Mouse (Mus musculus): ENCODE measurements around the gene H2-DMb2. TPM values are rescaled to one million over a fixed set of nuclear protein-coding genes. Genes with fewer than 3 reads are reported as not detected.

H2-DMb2 gene
- polyA plus RNA-seq, 1 experiment from 2014 or later: 0.91 TPM

DNA sequence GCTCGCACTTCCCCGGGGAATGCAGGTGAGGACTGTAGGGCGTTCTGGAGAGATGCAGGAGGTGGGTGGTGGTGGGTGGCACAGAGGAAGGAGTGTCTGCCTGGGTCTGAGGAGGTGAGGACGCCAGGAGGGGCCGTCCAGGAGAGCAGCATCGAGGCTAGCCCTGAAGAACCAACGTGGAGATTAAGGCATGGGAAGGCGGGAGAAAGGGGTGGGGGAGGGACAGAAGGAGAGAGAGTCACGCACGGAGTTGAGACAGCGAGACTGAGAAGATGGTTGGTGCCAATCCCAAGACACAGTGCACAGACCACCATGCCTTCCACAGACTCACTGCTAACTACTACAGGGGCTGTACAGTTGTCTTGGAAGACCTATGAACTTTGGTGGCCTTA, 55.4 kb downstream of the H2-DMb2 start:
- H3K4me2 ChIP-seq: peak overlapping the region; percentile 69
- WGBS: 8% methylated on average over 11 of the region's 11 CpGs
- H3K9ac ChIP-seq: peak overlapping the region; percentile 36
- no peaks in the 10 kb centered on the region for H3K36me3 ChIP-seq (ENCODE audit: insufficient read depth)
- no peak overlapping the region for H3K27ac ChIP-seq (ENCODE audit: low read depth)
- ATAC-seq (ENCODE audit: insufficient read depth): peak; percentile 15; the same call in 1 of the 2 replicates
- peak overlapping the region; percentile 43 for H3K4me3 ChIP-seq (ENCODE audit: low read depth, low read length)
- TF ChIP-seq CTCF (IDR thresholded peaks at IDR 0.05; ENCODE audit: low read depth): no peak
- DNase-seq: no peak
- H3K4me1 ChIP-seq (ENCODE audit: insufficient read depth): no peaks in the 10 kb centered on the region
- no peaks in the 10 kb centered on the region for H3K9me3 ChIP-seq (ENCODE audit: low read depth, low read length)
- peaks cover 57% of the 10 kb centered on the region for H3K27me3 ChIP-seq (ENCODE audit: insufficient read depth, low read length)

DNA sequence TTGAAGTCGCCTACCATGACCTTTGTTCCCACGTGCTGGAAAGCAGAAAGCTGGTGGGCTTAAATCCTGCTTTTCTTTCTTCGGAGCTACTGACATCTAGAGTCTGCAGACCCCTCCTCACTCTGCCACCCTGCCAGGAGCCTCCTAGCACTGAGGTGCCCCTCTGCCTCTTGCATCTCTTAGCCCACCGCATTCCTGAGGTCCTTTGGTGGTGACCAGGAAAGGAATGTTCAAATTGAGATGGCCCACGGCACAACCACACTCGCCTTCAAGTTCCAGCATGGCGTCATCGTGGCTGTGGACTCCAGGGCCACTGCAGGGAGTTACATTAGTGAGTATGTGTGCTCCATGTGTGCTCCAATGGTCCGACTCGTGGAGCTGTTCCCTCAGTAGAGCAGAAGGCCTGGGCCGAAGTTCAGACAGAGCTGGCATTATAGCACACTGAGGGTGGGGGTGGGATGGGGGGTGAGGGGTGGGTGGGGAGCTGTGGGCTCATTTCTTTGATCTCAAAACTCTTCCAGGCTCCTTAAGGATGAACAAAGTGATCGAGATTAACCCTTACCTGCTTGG, 56.0 kb downstream of the H2-DMb2 start:
- Histone ChIP-seq H3K27me3 (ENCODE audit: insufficient read depth, low read length) (peaks cover 51% of the 10 kb centered on the region), H3K4me2 (no peak overlapping the region), H3K4me3 (ENCODE audit: low read depth, low read length) (no peak overlapping the region), H3K27ac (ENCODE audit: low read depth) (no peak overlapping the region), H3K9me3 (ENCODE audit: low read depth, low read length) (no peaks in the 10 kb centered on the region), H3K36me3 (ENCODE audit: insufficient read depth) (no peaks in the 10 kb centered on the region), H3K9ac (no peak overlapping the region), H3K4me1 (ENCODE audit: insufficient read depth) (no peaks in the 10 kb centered on the region)
- no peak for DNase-seq
- no peak for TF ChIP-seq CTCF (IDR thresholded peaks at IDR 0.05; ENCODE audit: low read depth)
- ATAC-seq (ENCODE audit: insufficient read depth): no peak
- WGBS: 59% methylated on average over 12 of the region's 12 CpGs

DNA sequence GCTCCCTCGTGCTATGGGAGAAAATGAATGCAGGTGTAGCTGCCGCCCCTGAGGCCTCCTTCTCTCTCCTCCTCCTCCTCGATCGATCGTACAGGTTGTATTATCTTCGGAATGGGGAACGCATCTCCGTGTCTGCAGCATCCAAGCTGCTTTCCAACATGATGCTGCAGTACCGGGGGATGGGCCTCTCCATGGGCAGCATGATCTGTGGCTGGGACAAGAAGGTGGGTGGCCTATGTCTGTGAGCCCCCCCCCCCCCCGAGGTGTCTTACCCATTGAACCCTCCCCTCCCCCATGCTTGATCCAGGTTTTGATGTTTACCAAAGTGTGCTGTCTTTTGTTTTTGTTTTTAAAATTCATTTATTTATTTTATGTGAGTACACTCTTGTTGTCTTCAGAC, 56.9 kb downstream of the H2-DMb2 start:
- H3K4me1 ChIP-seq (ENCODE audit: insufficient read depth): no peaks in the 10 kb centered on the region
- TF ChIP-seq CTCF (IDR thresholded peaks at IDR 0.05; ENCODE audit: low read depth): no peak
- H3K27ac ChIP-seq (ENCODE audit: low read depth): no peak overlapping the region
- ATAC-seq (ENCODE audit: insufficient read depth): no peak
- no peak overlapping the region for H3K9ac ChIP-seq
- DNase-seq: no peak
- 83% methylated on average over 10 of the region's 10 CpGs for WGBS
- no peak overlapping the region for H3K4me2 ChIP-seq
- no peaks in the 10 kb centered on the region for H3K9me3 ChIP-seq (ENCODE audit: low read depth, low read length)
- H3K36me3 ChIP-seq (ENCODE audit: insufficient read depth): no peaks in the 10 kb centered on the region
- H3K27me3 ChIP-seq (ENCODE audit: insufficient read depth, low read length): peaks cover 46% of the 10 kb centered on the region
- H3K4me3 ChIP-seq (ENCODE audit: low read depth, low read length): no peak overlapping the region

DNA sequence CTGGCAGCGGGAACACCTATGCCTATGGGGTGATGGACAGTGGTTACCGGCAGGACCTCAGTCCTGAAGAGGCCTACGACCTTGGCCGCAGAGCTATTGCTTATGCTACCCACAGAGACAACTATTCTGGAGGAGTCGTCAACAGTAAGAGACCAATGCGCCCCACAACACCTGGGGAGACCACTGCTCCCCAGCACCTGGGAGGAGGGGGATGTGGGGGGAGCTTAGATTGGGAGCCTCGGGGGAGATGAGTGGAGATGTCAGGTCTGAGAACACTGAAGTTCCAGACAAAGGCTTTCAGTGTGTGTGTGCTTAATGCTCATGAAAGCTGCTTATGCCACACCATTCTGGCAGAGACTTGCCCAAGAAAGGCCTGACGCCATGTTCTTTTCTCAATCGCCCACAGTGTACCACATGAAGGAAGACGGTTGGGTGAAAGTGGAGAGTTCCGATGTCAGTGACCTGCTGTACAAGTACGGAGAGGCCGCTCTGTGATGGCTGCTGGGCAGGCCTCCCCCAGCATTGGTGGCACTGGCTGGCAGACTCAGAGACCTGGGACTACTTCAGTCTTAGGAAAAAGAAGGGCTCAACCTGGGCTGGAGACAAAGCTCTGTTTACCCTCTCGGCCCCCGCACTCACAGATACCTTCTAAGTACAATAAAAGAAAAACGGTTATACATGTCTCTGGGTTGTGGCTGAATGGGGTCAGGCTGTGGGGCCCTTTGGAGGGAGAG, 57.8 kb downstream of the H2-DMb2 start:
- peaks cover 46% of the 10 kb centered on the region for H3K27me3 ChIP-seq (ENCODE audit: insufficient read depth, low read length)
- TF ChIP-seq CTCF (IDR thresholded peaks at IDR 0.05; ENCODE audit: low read depth): no peak
- DNase-seq: no peak
- H3K36me3 ChIP-seq (ENCODE audit: insufficient read depth): no peaks in the 10 kb centered on the region
- H3K9me3 ChIP-seq (ENCODE audit: low read depth, low read length): no peaks in the 10 kb centered on the region
- H3K27ac ChIP-seq (ENCODE audit: low read depth): no peak overlapping the region
- ATAC-seq (ENCODE audit: insufficient read depth): no peak
- H3K4me2 ChIP-seq: no peak overlapping the region
- WGBS: 83% methylated on average over 16 of the region's 16 CpGs
- H3K4me1 ChIP-seq (ENCODE audit: insufficient read depth): no peaks in the 10 kb centered on the region
- H3K9ac ChIP-seq: no peak overlapping the region
- no peak overlapping the region for H3K4me3 ChIP-seq (ENCODE audit: low read depth, low read length)

Other genes with a start within 250 kb of the H2-DMb2 start
- 0.32 TPM in 1 of 2 replicates, not detected in the other for gene Platr17, start 238.2 kb upstream of the H2-DMb2 start, polyA plus RNA-seq (2014; fragmentation: Nextera tagmentation; extraction: Ambion mirVana)
- 39.3 and 47.1 TPM in 2 replicates for gene Daxx, start 233.9 kb upstream of the H2-DMb2 start, polyA plus RNA-seq (2014; fragmentation: Nextera tagmentation; extraction: Ambion mirVana)
- gene Tapbp, start 227.4 kb upstream of the H2-DMb2 start, polyA plus RNA-seq (2014; fragmentation: Nextera tagmentation; extraction: Ambion mirVana): 30.1 and 31.4 TPM in 2 replicates
- gene Zbtb22, start 227.4 kb upstream of the H2-DMb2 start, polyA plus RNA-seq (2014; fragmentation: Nextera tagmentation; extraction: Ambion mirVana): 11.1 and 13.2 TPM in 2 replicates
- gene Rgl2, start 213.8 kb upstream of the H2-DMb2 start, polyA plus RNA-seq (2014; fragmentation: Nextera tagmentation; extraction: Ambion mirVana): 38.2 and 49.1 TPM in 2 replicates
- gene Pfdn6, start 203.0 kb upstream of the H2-DMb2 start, polyA plus RNA-seq (2014; fragmentation: Nextera tagmentation; extraction: Ambion mirVana): 142 and 145 TPM in 2 replicates
- gene Wdr46, start 202.6 kb upstream of the H2-DMb2 start, polyA plus RNA-seq (2014; fragmentation: Nextera tagmentation; extraction: Ambion mirVana): 29.5 and 37.2 TPM in 2 replicates
- 2.3 and 2.6 TPM in 2 replicates for gene B3galt4, start 191.8 kb upstream of the H2-DMb2 start, polyA plus RNA-seq (2014; fragmentation: Nextera tagmentation; extraction: Ambion mirVana)
- 34.2 and 34.8 TPM in 2 replicates for gene Vps52, start 187.5 kb upstream of the H2-DMb2 start, polyA plus RNA-seq (2014; fragmentation: Nextera tagmentation; extraction: Ambion mirVana)
- gene Rps18, start 187.3 kb upstream of the H2-DMb2 start, polyA plus RNA-seq (2014; fragmentation: Nextera tagmentation; extraction: Ambion mirVana): 2,038 and 2,085 TPM in 2 replicates
- 24.4 and 32.9 TPM in 2 replicates for gene H2-K1, start 143.0 kb upstream of the H2-DMb2 start, polyA plus RNA-seq (2014; fragmentation: Nextera tagmentation; extraction: Ambion mirVana)
- gene Ring1, start 118.6 kb upstream of the H2-DMb2 start, polyA plus RNA-seq (2014; fragmentation: Nextera tagmentation; extraction: Ambion mirVana): 5.6 and 6.6 TPM in 2 replicates
- 35.9 and 40.6 TPM in 2 replicates for gene H2-Ke6, start 115.2 kb upstream of the H2-DMb2 start, polyA plus RNA-seq (2014; fragmentation: Nextera tagmentation; extraction: Ambion mirVana)
- 102 and 105 TPM in 2 replicates for gene Slc39a7, start 111.6 kb upstream of the H2-DMb2 start, polyA plus RNA-seq (2014; fragmentation: Nextera tagmentation; extraction: Ambion mirVana)
- gene Rxrb, start 111.5 kb upstream of the H2-DMb2 start, polyA plus RNA-seq (2014; fragmentation: Nextera tagmentation; extraction: Ambion mirVana): 30.3 and 35.3 TPM in 2 replicates
- 4.3 and 5.0 TPM in 2 replicates for gene Col11a2, start 103.9 kb upstream of the H2-DMb2 start, polyA plus RNA-seq (2014; fragmentation: Nextera tagmentation; extraction: Ambion mirVana)
- gene H2-Oa, start 51.0 kb upstream of the H2-DMb2 start, polyA plus RNA-seq (2014; fragmentation: Nextera tagmentation; extraction: Ambion mirVana): 0.26 TPM in 1 of 2 replicates, not detected in the other
- 9.8 and 15.5 TPM in 2 replicates for gene H2-DMa, start 23.8 kb upstream of the H2-DMb2 start, polyA plus RNA-seq (2014; fragmentation: Nextera tagmentation; extraction: Ambion mirVana)
- 153 TPM in 2 replicates for gene Brd2, start 20.7 kb upstream of the H2-DMb2 start, polyA plus RNA-seq (2014; fragmentation: Nextera tagmentation; extraction: Ambion mirVana)
- 1.1 TPM in 2 replicates for gene H2-DMb1, start 9.8 kb downstream of the H2-DMb2 start, polyA plus RNA-seq (2014; fragmentation: Nextera tagmentation; extraction: Ambion mirVana)
- gene Tap1, start 44.2 kb downstream of the H2-DMb2 start, polyA plus RNA-seq (2014; fragmentation: Nextera tagmentation; extraction: Ambion mirVana): 3.5 and 4.0 TPM in 2 replicates
- gene Psmb9, start 44.5 kb downstream of the H2-DMb2 start, polyA plus RNA-seq (2014; fragmentation: Nextera tagmentation; extraction: Ambion mirVana): 3.4 and 4.5 TPM in 2 replicates
- gene Psmb8, start 54.4 kb downstream of the H2-DMb2 start, polyA plus RNA-seq (2014; fragmentation: Nextera tagmentation; extraction: Ambion mirVana): 7.9 and 8.9 TPM in 2 replicates
- gene Tap2, start 60.2 kb downstream of the H2-DMb2 start, polyA plus RNA-seq (2014; fragmentation: Nextera tagmentation; extraction: Ambion mirVana): 3.0 and 3.7 TPM in 2 replicates
- gene H2-Ob, start 95.6 kb downstream of the H2-DMb2 start, polyA plus RNA-seq (2014; fragmentation: Nextera tagmentation; extraction: Ambion mirVana): not detected in 2 replicates
- gene H2-Ab1, start 114.4 kb downstream of the H2-DMb2 start, polyA plus RNA-seq (2014; fragmentation: Nextera tagmentation; extraction: Ambion mirVana): 2.6 and 2.8 TPM in 2 replicates
- gene H2-Aa, start 144.5 kb downstream of the H2-DMb2 start, polyA plus RNA-seq (2014; fragmentation: Nextera tagmentation; extraction: Ambion mirVana): 2.0 TPM in 2 replicates
- gene H2-Eb1, start 162.6 kb downstream of the H2-DMb2 start, polyA plus RNA-seq (2014; fragmentation: Nextera tagmentation; extraction: Ambion mirVana): 2.2 and 2.3 TPM in 2 replicates
- not detected in 2 replicates for gene H2-Eb2, start 182.4 kb downstream of the H2-DMb2 start, polyA plus RNA-seq (2014; fragmentation: Nextera tagmentation; extraction: Ambion mirVana)
- 0.07 and 0.20 TPM in 2 replicates for gene Btnl2, start 211.5 kb downstream of the H2-DMb2 start, polyA plus RNA-seq (2014; fragmentation: Nextera tagmentation; extraction: Ambion mirVana)
- not detected in 2 replicates for gene Btnl1, start 233.8 kb downstream of the H2-DMb2 start, polyA plus RNA-seq (2014; fragmentation: Nextera tagmentation; extraction: Ambion mirVana)